Mouse (Mus musculus) T-helper 1 cell (primary cell): ENCODE results near the gene Akap8.

Experiments used
- in situ Hi-C: fragments of 300-600 bp; cut with MboI, MseI; formaldehyde crosslinking; loops from one replicate; pipeline ENCODE4 v1.15.1; 2025; ENCODE audit warnings: high pct_unique_total_duplicates

The Akap8 gene

GRCm38 (mm10) chr17:32349037-32349732 lies 28.1 kb upstream of the Akap8 start:
- in situ Hi-C loops, result no loop called here

- in situ Hi-C loops, result no loop called here
Measured at GRCm38 (mm10) chr17:32348406-32348805, 27.4 kb upstream of the Akap8 start.

GRCm38 (mm10) chr17:32341102-32341501 lies 20.1 kb upstream of the Akap8 start:
- in situ Hi-C loops, result loop anchor here (5.0 kb wide), 2 partner anchors 91 to 141 kb away; no protein-coding TSS in a partner anchor

GRCm38 (mm10) chr17:32340110-32340509 lies 19.1 kb upstream of the Akap8 start:
- in situ Hi-C loops, result loop anchor here (5.0 kb wide), 2 partner anchors 92 to 142 kb away; no protein-coding TSS in a partner anchor

GRCm38 (mm10) chr17:32335869-32336268 lies 14.8 kb upstream of the Akap8 start:
- in situ Hi-C loops, result no loop called here

GRCm38 (mm10) chr17:32334921-32335320 lies 13.9 kb upstream of the Akap8 start:
- in situ Hi-C loops, result no loop called here

GRCm38 (mm10) chr17:32333675-32334303 lies 12.8 kb upstream of the Akap8 start:
- in situ Hi-C loops, result no loop called here

GRCm38 (mm10) chr17:32327501-32327900 lies 6.5 kb upstream of the Akap8 start:
- in situ Hi-C loops, result no loop called here

GRCm38 (mm10) chr17:32322809-32323208 lies 1.8 kb upstream of the Akap8 start:
- in situ Hi-C loops, result no loop called here

GRCm38 (mm10) chr17:32321836-32322235 lies 798 bp upstream of the Akap8 start:
- in situ Hi-C loops, result no loop called here

GRCm38 (mm10) chr17:32321390-32321734 lies 324 bp upstream of the Akap8 start:
- in situ Hi-C loops, result no loop called here

- in situ Hi-C loops, result no loop called here
Measured at GRCm38 (mm10) chr17:32319950-32320349, 1.1 kb downstream of the Akap8 start.

- in situ Hi-C loops, result no loop called here
Measured at GRCm38 (mm10) chr17:32317708-32318107, 3.3 kb downstream of the Akap8 start.

- in situ Hi-C loops, result no loop called here
Measured at GRCm38 (mm10) chr17:32317032-32317431, 4.0 kb downstream of the Akap8 start.

GRCm38 (mm10) chr17:32315560-32315959 lies 5.5 kb downstream of the Akap8 start:
- in situ Hi-C loops, result no loop called here

GRCm38 (mm10) chr17:32313892-32314291 lies 7.1 kb downstream of the Akap8 start:
- in situ Hi-C loops, result no loop called here

GRCm38 (mm10) chr17:32312801-32313200 lies 8.2 kb downstream of the Akap8 start:
- in situ Hi-C loops, result no loop called here

- in situ Hi-C loops, result loop anchor here (5.0 kb wide), 1 partner anchor 86 kb away; no protein-coding TSS in a partner anchor
Measured at GRCm38 (mm10) chr17:32307963-32308362, 13.1 kb downstream of the Akap8 start.

GRCm38 (mm10) chr17:32298125-32298524 lies 22.9 kb downstream of the Akap8 start:
- in situ Hi-C loops, result no loop called here

GRCm38 (mm10) chr17:32295901-32296300 lies 25.1 kb downstream of the Akap8 start:
- in situ Hi-C loops, result no loop called here

- in situ Hi-C loops, result no loop called here
Measured at GRCm38 (mm10) chr17:32295160-32295559, 25.9 kb downstream of the Akap8 start.

- in situ Hi-C loops, result no loop called here
Measured at GRCm38 (mm10) chr17:32285138-32285670, 35.8 kb downstream of the Akap8 start.
